Mouse (Mus musculus): ENCODE results near the gene Map1s. TPM values are rescaled to one million over a fixed set of nuclear protein-coding genes. Genes with fewer than 3 reads are reported as not detected.

The Map1s gene
- polyA plus RNA-seq, 2 experiments: 9.3 to 11.5 TPM

GRCm38 (mm10) chr8:70862824-70863641, 42.7 kb upstream of the Map1s start, which contains the start of gene Kcnn1:
Kcnn1 (minus strand) TSS chr8:70863258.
- DNase-seq (ENCODE audit: low read depth in 3 of 3, low spot score in 3 of 3): no peak
- Histone ChIP-seq H3K9ac (replicated peaks) (no peak within 1 kb of the TSS), H3K9me3 (ENCODE audit: control insufficient read depth, low read length) (no peaks in the 10 kb centered on the region), H3K4me3 (ENCODE audit: insufficient read depth in 1 of 2, low read depth in 2 of 2, low read length in 2 of 2) (peak within 1 kb of the TSS in 1 of 2 experiments; percentile 21; a peak in 1 of 4 replicates), H3K4me2 (ENCODE audit: low read depth) (peak within 1 kb of the TSS; percentile 76), H3K27ac (no peak within 1 kb of the TSS), H3K4me1 (replicated peaks; ENCODE audit: control insufficient read depth in 2 of 2, insufficient read depth in 2 of 2, low read length in 1 of 2) (peaks cover 8 to 12% of the 10 kb centered on the region in 2 experiments; a peak in 3 of 4 replicates), H3K36me3 (replicated peaks; ENCODE audit: control insufficient read depth, insufficient read depth, low read depth) (no peaks in the 10 kb centered on the region), H3K27me3 (ENCODE audit: control insufficient read depth, insufficient read depth, low read length) (peaks cover 41% of the 10 kb centered on the region)
- WGBS (ENCODE audit: insufficient replicate concordance): 2% methylated on average over 55 of the region's 55 CpGs
- TF ChIP-seq EP300 (IDR thresholded peaks at IDR 0.05; ENCODE audit: low read depth) (no peak), CTCF (IDR thresholded peaks at IDR 0.05; ENCODE audit: low read depth) (0 out of 2 replicates have a peak, but pooled peaks have one; percentile 3)
- ATAC-seq (ENCODE audit: insufficient read depth): no peak

GRCm38 (mm10) chr8:70863956-70864711, 41.6 kb upstream of the Map1s start:
- no peak for DNase-seq (ENCODE audit: low read depth in 3 of 3, low spot score in 3 of 3)
- H3K27me3 ChIP-seq (ENCODE audit: control insufficient read depth, insufficient read depth, low read length): peaks cover 41% of the 10 kb centered on the region

GRCm38 (mm10) chr8:70864712-70865221, 41.0 kb upstream of the Map1s start:
- Histone ChIP-seq H3K4me2 (ENCODE audit: low read depth) (peak overlapping the region; percentile 76), H3K4me3 (ENCODE audit: insufficient read depth in 1 of 2, low read depth in 2 of 2, low read length in 2 of 2) (peak overlapping the region; percentile 63 to 65), H3K36me3 (replicated peaks; ENCODE audit: control insufficient read depth, insufficient read depth, low read depth) (no peaks in the 10 kb centered on the region), H3K9ac (replicated peaks) (peak overlapping the region; percentile 69; the same call in 1 of the 2 replicates), H3K27me3 (ENCODE audit: control insufficient read depth, insufficient read depth, low read length) (peaks cover 41% of the 10 kb centered on the region), H3K4me1 (replicated peaks; ENCODE audit: control insufficient read depth in 2 of 2, insufficient read depth in 2 of 2, low read length in 1 of 2) (peaks cover 15 to 18% of the 10 kb centered on the region in 2 experiments), H3K27ac (no peak overlapping the region), H3K9me3 (ENCODE audit: control insufficient read depth, low read length) (no peaks in the 10 kb centered on the region)
- ATAC-seq (ENCODE audit: insufficient read depth) (no peak), DNase-seq (ENCODE audit: low read depth in 3 of 3, low spot score in 3 of 3) (no peak)
- 2% methylated on average over 24 of the region's 24 CpGs for WGBS (ENCODE audit: insufficient replicate concordance)
- no peak for TF ChIP-seq CTCF (IDR thresholded peaks at IDR 0.05; ENCODE audit: low read depth)
- no peak for TF ChIP-seq EP300 (IDR thresholded peaks at IDR 0.05; ENCODE audit: low read depth)

More at GRCm38 (mm10) chr8:70863956-70864711, 41.6 kb upstream of the Map1s start:
- no peak for TF ChIP-seq CTCF (IDR thresholded peaks at IDR 0.05; ENCODE audit: low read depth)
- TF ChIP-seq EP300 (IDR thresholded peaks at IDR 0.05; ENCODE audit: low read depth): no peak
- H3K36me3 ChIP-seq (replicated peaks; ENCODE audit: control insufficient read depth, insufficient read depth, low read depth): no peaks in the 10 kb centered on the region
- H3K4me2 ChIP-seq (ENCODE audit: low read depth): peak overlapping the region; percentile 76
- no peak overlapping the region for H3K9ac ChIP-seq (replicated peaks)
- WGBS (ENCODE audit: insufficient replicate concordance): 1% methylated on average over 46 of the region's 46 CpGs
- H3K4me3 ChIP-seq (ENCODE audit: insufficient read depth in 1 of 2, low read depth in 2 of 2, low read length in 2 of 2): peak overlapping the region in 1 of 2 experiments; percentile 21; a peak in 1 of 4 replicates
- H3K4me1 ChIP-seq (replicated peaks; ENCODE audit: control insufficient read depth in 2 of 2, insufficient read depth in 2 of 2, low read length in 1 of 2): peaks cover 13 to 15% of the 10 kb centered on the region in 2 experiments
- H3K9me3 ChIP-seq (ENCODE audit: control insufficient read depth, low read length): no peaks in the 10 kb centered on the region
- no peak overlapping the region for H3K27ac ChIP-seq
- no peak for ATAC-seq (ENCODE audit: insufficient read depth)

- peak overlapping the region; percentile 63 to 65 for H3K4me3 ChIP-seq (ENCODE audit: insufficient read depth in 1 of 2, low read depth in 2 of 2, low read length in 2 of 2)
- H3K27ac ChIP-seq: peak overlapping the region; percentile 83
- DNase-seq (ENCODE audit: low read depth in 3 of 3, low spot score in 3 of 3): peak; percentile 96 to 100 (median 97)
- ATAC-seq (ENCODE audit: insufficient read depth): peak; percentile 90
- no peak for TF ChIP-seq EP300 (IDR thresholded peaks at IDR 0.05; ENCODE audit: low read depth)
- TF ChIP-seq CTCF (IDR thresholded peaks at IDR 0.05; ENCODE audit: low read depth): no peak
- H3K9me3 ChIP-seq (ENCODE audit: control insufficient read depth, low read length): no peaks in the 10 kb centered on the region
- H3K27me3 ChIP-seq (ENCODE audit: control insufficient read depth, insufficient read depth, low read length): peaks cover 41% of the 10 kb centered on the region
- peak overlapping the region; percentile 69 for H3K9ac ChIP-seq (replicated peaks)
- H3K36me3 ChIP-seq (replicated peaks; ENCODE audit: control insufficient read depth, insufficient read depth, low read depth): no peaks in the 10 kb centered on the region
- peaks cover 15 to 18% of the 10 kb centered on the region in 2 experiments for H3K4me1 ChIP-seq (replicated peaks; ENCODE audit: control insufficient read depth in 2 of 2, insufficient read depth in 2 of 2, low read length in 1 of 2)
- WGBS (ENCODE audit: insufficient replicate concordance): under 1% methylated on average over 44 of the region's 46 CpGs
- peak overlapping the region; percentile 76 for H3K4me2 ChIP-seq (ENCODE audit: low read depth)
These were observed 40.3 kb upstream of the Map1s start for GRCm38 (mm10) chr8:70865350-70866000.

Data from liver, embryonic 14.5 days (tissue).